Mouse (Mus musculus) bone marrow macrophage, adult 2 months (primary cell): ENCODE measurements at regions not wholly inside any gene's neighbourhood (a gene's known extent, or its start where the extent isn't known, plus 50 kb on each side); places are given as distances from the start of the nearest gene placed in this dataset.

ENCODE experiments used
- CTCF ChIP-seq: IDR thresholded peaks from 2 replicates; pipeline ENCODE4 v1.5.1; 2012; ENCODE audit warnings: low read depth, mild to moderate bottlenecking, low read length, moderate library complexity
- POLR2A ChIP-seq: IDR thresholded peaks from 2 replicates; pipeline ENCODE4 v1.6.1; 2012; ENCODE audit warnings: mild to moderate bottlenecking, low read depth, low read length, borderline replicate concordance

- TF ChIP-seq CTCF (no peak), POLR2A (no peak)
Measured at GRCm38 (mm10) chr5:43417259-43417658, 98.1 kb upstream of the C1qtnf7 start.
